Mouse (Mus musculus): ENCODE data around the gene Lhx6. TPM values are rescaled to one million over a fixed set of nuclear protein-coding genes. Genes with fewer than 3 reads are reported as not detected.

Gene Lhx6
- total RNA-seq, 2 experiments from 2014 or later, result not detected

GRCm38 (mm10) chr2:36039297-36039985 is 65.8 kb downstream of the Lhx6 start:
- ATAC-seq (ENCODE audit: poor library complexity, severe bottlenecking), result no peak

- peak; percentile 79 for ATAC-seq (ENCODE audit: poor library complexity, severe bottlenecking)
Measured at GRCm38 (mm10) chr2:36035413-36036081, 69.7 kb downstream of the Lhx6 start.

GRCm38 (mm10) chr2:36034898-36035297 is 70.3 kb downstream of the Lhx6 start:
- 0 out of 2 replicates have a peak, but pooled peaks have one; percentile 38 for ATAC-seq (ENCODE audit: poor library complexity, severe bottlenecking)

GRCm38 (mm10) chr2:36033966-36034365 is 71.2 kb downstream of the Lhx6 start:
- ATAC-seq (ENCODE audit: poor library complexity, severe bottlenecking), result no peak

GRCm38 (mm10) chr2:36032884-36033283 is 72.3 kb downstream of the Lhx6 start:
- ATAC-seq (ENCODE audit: poor library complexity, severe bottlenecking), result no peak

Other genes starting within 250 kb of the Lhx6 start
- not detected in 2 replicates for gene Ttll11, start 125.5 kb downstream of the Lhx6 start, total RNA-seq (2015)
- gene Ttll11, start 125.5 kb downstream of the Lhx6 start, total RNA-seq (2017), result 0.48 TPM in 1 of 2 replicates, not detected in the other
- gene Ndufa8, start 56.0 kb downstream of the Lhx6 start, total RNA-seq (2015), result 87.6 and 88.1 TPM in 2 replicates
- 35.7 and 48.5 TPM in 2 replicates for gene Ndufa8, start 56.0 kb downstream of the Lhx6 start, total RNA-seq (2017)
- gene Morn5, start 56.0 kb downstream of the Lhx6 start, total RNA-seq (2015), result 0.25 TPM in 1 of 2 replicates, not detected in the other
- not detected in 2 replicates for gene Morn5, start 56.0 kb downstream of the Lhx6 start, total RNA-seq (2017)
- 9.3 and 10.1 TPM in 2 replicates for gene Mrrf, start 31.0 kb upstream of the Lhx6 start, total RNA-seq (2015)
- gene Mrrf, start 31.0 kb upstream of the Lhx6 start, total RNA-seq (2017), result 22.5 and 23.6 TPM in 2 replicates
- 36.4 and 37.8 TPM in 2 replicates for gene Rbm18, start 31.4 kb upstream of the Lhx6 start, total RNA-seq (2015)
- 21.7 and 22.1 TPM in 2 replicates for gene Rbm18, start 31.4 kb upstream of the Lhx6 start, total RNA-seq (2017)
- gene Ptgs1, start 125.0 kb upstream of the Lhx6 start, total RNA-seq (2015), result 20.2 and 21.3 TPM in 2 replicates
- gene Ptgs1, start 125.0 kb upstream of the Lhx6 start, total RNA-seq (2017), result 18.9 and 32.4 TPM in 2 replicates

All from megakaryocyte, adult 5-6 weeks (primary cell).